In the genomic region with DNA sequence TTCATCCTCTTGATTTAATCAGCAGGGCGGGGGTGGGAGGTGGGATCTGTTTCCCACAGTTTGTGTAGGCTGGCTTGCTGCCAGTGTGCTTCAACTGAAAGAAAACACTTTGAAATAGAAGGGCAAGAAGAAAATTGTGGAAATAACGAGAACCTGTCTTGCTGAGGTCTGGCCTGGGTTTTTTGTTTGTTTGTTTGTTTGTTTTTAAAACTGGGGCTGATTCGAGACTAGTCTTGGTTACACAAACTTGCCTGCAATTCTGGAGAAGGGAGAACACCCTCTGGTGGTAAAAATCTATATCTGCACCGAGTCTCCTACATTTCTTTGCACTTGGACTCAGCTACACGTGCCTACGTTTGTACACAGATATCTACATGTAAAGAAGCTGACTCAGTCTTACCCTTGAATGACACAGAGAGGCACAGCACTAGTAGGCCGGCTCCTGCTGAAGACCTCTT, we compare ENCODE assay signal across 8 mouse cellular contexts. TPM values are rescaled to one million over a fixed set of nuclear protein-coding genes. Genes with fewer than 3 reads are reported as not detected.
DNase-seq lines count a peak whose midpoint lies in the region; ATAC-seq and TF ChIP-seq lines count a peak whose summit lies in the region.

No protein-coding gene starts in this region.

- no peak overlapping the region for H3K27ac ChIP-seq in CH12.LX (ENCODE audit: insufficient read depth, low read depth)
- H3K27ac ChIP-seq in heart, embryonic 13.5 days (replicated peaks), result peak overlapping the region; percentile 68
- peak overlapping the region; percentile 26; the same call in 1 of the 2 replicates for H3K27ac ChIP-seq in lung, postnatal 0 days (ENCODE audit: low read length)

- TF ChIP-seq POLR2A in CH12.LX (IDR thresholded peaks at IDR 0.05; ENCODE audit: low read depth, low read length), result no peak

- peak; percentile 82 for TF ChIP-seq RAD21 in CH12.LX (IDR thresholded peaks at IDR 0.05; ENCODE audit: low read depth, low read length)

- H3K36me3 ChIP-seq in CH12.LX (replicated peaks in 1 of 2; ENCODE audit: control insufficient read depth in 1 of 2, insufficient read depth in 1 of 2, low read length in 1 of 2), result no peaks in the 10 kb centered on the region
- H3K36me3 ChIP-seq in heart, embryonic 13.5 days, result no peaks in the 10 kb centered on the region
- H3K36me3 ChIP-seq in lung, postnatal 0 days (ENCODE audit: insufficient read depth, low read length), result no peaks in the 10 kb centered on the region

- no peak overlapping the region for H3K9ac ChIP-seq in CH12.LX (ENCODE audit: insufficient read depth, low read depth)
- H3K9ac ChIP-seq in heart, embryonic 13.5 days, result no peak overlapping the region
- no peak overlapping the region for H3K9ac ChIP-seq in lung, postnatal 0 days (replicated peaks; ENCODE audit: low read depth)

- H3K79me2 ChIP-seq in CH12.LX (replicated peaks; ENCODE audit: control insufficient read depth, extremely low read depth, insufficient read depth, poor library complexity, severe bottlenecking), result no peaks in the 10 kb centered on the region

- ATAC-seq in heart, embryonic 13.5 days (ENCODE audit: extremely low read depth, insufficient number of reproducible peaks, low FRiP score, low TSS enrichment), result no peak
- ATAC-seq in lung, postnatal 0 days, result peak; percentile 66

- TF ChIP-seq CTCF in CH12.LX (conservative IDR thresholded peaks at IDR 0.05 in 1 of 2, IDR thresholded peaks at IDR 0.05 in 1 of 2; ENCODE audit: low read depth in 2 of 2, low read length in 2 of 2), result peak; percentile 48 to 73
- peak; percentile 78 for TF ChIP-seq CTCF in lung, postnatal 0 days (IDR thresholded peaks at IDR 0.05)

- no peak for TF ChIP-seq EP300 in CH12.LX (IDR thresholded peaks at IDR 0.05; ENCODE audit: low read length)
- TF ChIP-seq EP300 in lung, postnatal 0 days (IDR thresholded peaks at IDR 0.05), result peak; percentile 48

- peak; percentile 39 to 86 for DNase-seq in adrenal gland, adult (ENCODE audit: inconsistent age in 2 of 2, low spot score in 1 of 2)
- no peak for DNase-seq in adrenal gland, postnatal 25 days
- DNase-seq in CH12.LX (ENCODE audit: extremely low read depth), result peak; percentile 53
- DNase-seq in cerebellum, adult 9-10 months, result peak; percentile 88
- peak; percentile 71 for DNase-seq in kidney, postnatal 14 days
- peak; percentile 89 for DNase-seq in lung, postnatal 0 days (ENCODE audit: low spot score)
- peak; percentile 55 for DNase-seq in right cerebral cortex, postnatal 4 days

- in situ Hi-C loops in CH12.LX (cut with MboI; ENCODE audit: low pct_ligation_motif_present, low pct_unique_long_range_greater_than_20kb, low sequenced_read_pairs), result no loop called here

- H3K9me3 ChIP-seq in CH12.LX (replicated peaks; ENCODE audit: low read length), result no peaks in the 10 kb centered on the region
- no peaks in the 10 kb centered on the region for H3K9me3 ChIP-seq in heart, embryonic 13.5 days
- no peaks in the 10 kb centered on the region for H3K9me3 ChIP-seq in lung, postnatal 0 days (ENCODE audit: low read length)

- H3K4me3 ChIP-seq in CH12.LX (replicated peaks in 1 of 3; ENCODE audit: low read depth in 2 of 3, low read length in 2 of 3, poor library complexity in 1 of 3), result no peak overlapping the region
- no peak overlapping the region for H3K4me3 ChIP-seq in heart, embryonic 13.5 days
- H3K4me3 ChIP-seq in lung, postnatal 0 days (ENCODE audit: low read depth, low read length), result no peak overlapping the region

- 13% methylated on average over 7 of the region's 7 CpGs for WGBS in heart, embryonic 13.5 days
- 8% methylated on average over 7 of the region's 7 CpGs for WGBS in lung, postnatal 0 days

- H3K4me2 ChIP-seq in CH12.LX (ENCODE audit: insufficient read depth, low read depth, poor library complexity, severe bottlenecking), result peak overlapping the region; percentile 64; the same call in 1 of the 2 replicates
- H3K4me2 ChIP-seq in heart, embryonic 13.5 days, result peak overlapping the region; percentile 44
- H3K4me2 ChIP-seq in lung, postnatal 0 days (replicated peaks; ENCODE audit: low read depth, low read length), result peak overlapping the region; percentile 30

- dilution Hi-C loops in CH12.LX (cut with MboI; ENCODE audit: extremely low pct_ligation_motif_present, extremely low pct_unique_long_range_greater_than_20kb, low sequenced_read_pairs), result no loop called here

- no peaks in the 10 kb centered on the region for H3K27me3 ChIP-seq in CH12.LX (replicated peaks)
- H3K27me3 ChIP-seq in heart, embryonic 13.5 days (replicated peaks), result no peaks in the 10 kb centered on the region
- H3K27me3 ChIP-seq in lung, postnatal 0 days (replicated peaks; ENCODE audit: insufficient read depth, low read length), result no peaks in the 10 kb centered on the region

- H3K4me1 ChIP-seq in CH12.LX (ENCODE audit: control insufficient read depth in 1 of 2, insufficient read depth in 2 of 2), result peaks cover 4 to 27% of the 10 kb centered on the region in 2 experiments
- H3K4me1 ChIP-seq in heart, embryonic 13.5 days, result peaks cover 27% of the 10 kb centered on the region
- H3K4me1 ChIP-seq in lung, postnatal 0 days (ENCODE audit: insufficient read depth, low read depth, low read length), result peaks cover 8% of the 10 kb centered on the region; the same call in 1 of the 2 replicates

TF ChIP-seq in CH12.LX, 34 proteins besides CTCF, POLR2A, EP300 and RAD21:
- no peak for TF ChIP-seq MAFK (IDR thresholded peaks at IDR 0.05; ENCODE audit: insufficient replicate concordance, low read length)
- no peak for TF ChIP-seq USF1 (IDR thresholded peaks at IDR 0.05; ENCODE audit: low read depth, low read length)
- TF ChIP-seq SMC3 (IDR thresholded peaks at IDR 0.05; ENCODE audit: low read depth, low read length), result peak; percentile 85
- TF ChIP-seq TBP (conservative IDR thresholded peaks at IDR 0.05; ENCODE audit: low read depth, low read length), result 0 out of 2 replicates have a peak, but pooled peaks have one; percentile 28
- peak; percentile 42; the same call in 1 of the 2 replicates for TF ChIP-seq ZC3H11A (IDR thresholded peaks at IDR 0.05; ENCODE audit: low read depth, low read length)
- peak; percentile 91 for TF ChIP-seq BHLHE40 (IDR thresholded peaks at IDR 0.05; ENCODE audit: low read depth, low read length)

RNA-seq across cellular contexts. Expression of a gene that starts 35.2 kb away (rescaled TPM):
- 26.0 and 28.0 TPM in 2 replicates for total RNA-seq in adrenal gland, postnatal 25 days (2021)
- 45.6 and 53.2 TPM in 2 replicates for total RNA-seq in CH12.LX (2012; rRNA removed)
- total RNA-seq in CH12.LX (2014; rRNA removed), result 61.5 and 65.8 TPM in 2 replicates
- polyA plus RNA-seq in CH12.LX (2012; ENCODE audit: insufficient read length, low read depth), result 60.7 and 75.7 TPM in 2 replicates
- 46.8 and 57.5 TPM in 2 replicates for polyA plus RNA-seq in heart, embryonic 13.5 days (2015; fragmentation: Nextera tagmentation; extraction: Ambion mirVana)
- polyA plus RNA-seq in lung, postnatal 0 days (2015; fragmentation: Nextera tagmentation; extraction: Ambion mirVana), result 52.8 and 56.1 TPM in 2 replicates

RNA-seq across cellular contexts. Expression of a gene that starts 50.5 kb away (rescaled TPM):
- 291 and 342 TPM in 2 replicates for total RNA-seq in adrenal gland, postnatal 25 days (2021)
- total RNA-seq in CH12.LX (2012; rRNA removed) (51.9 and 58.5 TPM in 2 replicates), CH12.LX (2014; rRNA removed) (98.4 and 109 TPM in 2 replicates)
- 60.3 and 79.3 TPM in 2 replicates for polyA plus RNA-seq in CH12.LX (2012; ENCODE audit: insufficient read length, low read depth)
- polyA plus RNA-seq in heart, embryonic 13.5 days (2015; fragmentation: Nextera tagmentation; extraction: Ambion mirVana), result 177 and 195 TPM in 2 replicates
- polyA plus RNA-seq in lung, postnatal 0 days (2015; fragmentation: Nextera tagmentation; extraction: Ambion mirVana), result 80.2 and 84.7 TPM in 2 replicates
